Mouse (Mus musculus) heart, embryonic 14.5 days (tissue): ENCODE data around the gene Larp1. TPM values are rescaled to one million over a fixed set of nuclear protein-coding genes. Genes with fewer than 3 reads are reported as not detected.
"Not testable (repeated sequence)": the region's sequence is repeated elsewhere in the genome, so short reads cannot be mapped to it uniquely, and the experiment has no call there.

ENCODE experiments used
- ATAC-seq: fragments of 200-750 bp; cut with Nextera tagmentation; 2 replicates; pipeline ENCODE4 v1.8.0; 2017; ENCODE audit warnings: low read depth, moderate TSS enrichment; ENCODE audit not compliant: insufficient number of reproducible peaks, insufficient read depth, low FRiP score
- H3K27ac ChIP-seq, 2 experiments: fragments of 200-500 bp in 1 of 2; fragments of 300-500 bp in 1 of 2; sonication (generic) in 1 of 2; replicated peaks in 1 of 2; 2 replicates each; pipeline ENCODE4 v1.5.1; 2012 to 2014; ENCODE audit warnings: low read depth in 2 of 2, low read length in 2 of 2, control low read depth in 1 of 2, mild to moderate bottlenecking in 1 of 2, mixed read lengths in 1 of 2; ENCODE audit not compliant: control insufficient read depth in 1 of 2, insufficient read depth in 1 of 2
- H3K27me3 ChIP-seq: fragments of 300-500 bp; sonication (generic); 2 replicates; pipeline ENCODE4 v1.6.1; 2014; ENCODE audit warnings: mild to moderate bottlenecking, low read length, control low read depth; ENCODE audit not compliant: control insufficient read depth, insufficient read depth
- H3K36me3 ChIP-seq: fragments of 300-500 bp; sonication (generic); 2 replicates; pipeline ENCODE4 v1.6.1; 2014; ENCODE audit warnings: mild to moderate bottlenecking, control low read depth, low read length, mixed read lengths; ENCODE audit not compliant: control insufficient read depth, insufficient read depth
- H3K4me1 ChIP-seq, 2 experiments: fragments of 200-500 bp in 1 of 2; fragments of 300-500 bp in 1 of 2; sonication (generic) in 1 of 2; 2 replicates each; pipeline ENCODE4 v1.6.1; 2012 to 2014; ENCODE audit warnings: low read length in 2 of 2, control low read depth in 1 of 2, mixed read lengths in 1 of 2; ENCODE audit not compliant: control insufficient read depth in 2 of 2, insufficient read depth in 2 of 2
- H3K4me2 ChIP-seq: fragments of 300-500 bp; sonication (generic); 2 replicates; pipeline ENCODE4 v1.6.1; 2014; ENCODE audit warnings: mild to moderate bottlenecking, low read length
- H3K4me3 ChIP-seq, 2 experiments: fragments of 200-500 bp in 1 of 2; fragments of 300-500 bp in 1 of 2; sonication (generic) in 1 of 2; 2 replicates each; pipeline ENCODE4 v1.5.1; 2012 to 2014; ENCODE audit warnings: low read length in 2 of 2, mild to moderate bottlenecking in 2 of 2, control low read depth in 1 of 2, low read depth in 1 of 2, moderate library complexity in 1 of 2; ENCODE audit not compliant: control insufficient read depth in 1 of 2, insufficient read depth in 1 of 2
- H3K9ac ChIP-seq: fragments of 300-500 bp; sonication (generic); 2 replicates; pipeline ENCODE4 v1.6.1; 2014; ENCODE audit warnings: mild to moderate bottlenecking, low read length
- H3K9me3 ChIP-seq: fragments of 300-500 bp; sonication (generic); 2 replicates; pipeline ENCODE4 v1.6.1; 2016; ENCODE audit warnings: low read length, control low read depth; ENCODE audit not compliant: control insufficient read depth
- WGBS: fragments of 180-500 bp; shearing (Covaris S2); extraction: QIAGEN DNeasy Blood & Tissue Kit; methylation state at CpG from one replicate; pipeline ENCODE4 v1.1.7; 2014; 5-methylcytosine and 5-hydroxymethylcytosine counted together
- polyA plus RNA-seq: library from polyadenylated mRNA; unstranded; fragments of >200 nt; fragmentation: Nextera tagmentation; extraction: Ambion mirVana; gene quantifications from 2 replicates; pipeline ENCODE4 v1.2.1, GENCODE M21; 2014

Larp1 gene
- polyA plus RNA-seq, 1 experiment from 2014 or later, result 18.4 TPM

GRCm38 (mm10) chr11:58059752-58060151 lies 50.9 kb downstream of the Larp1 start:
- WGBS, result 93% methylated on average over 7 of the region's 7 CpGs
- not testable (repeated sequence) for ATAC-seq, H3K9me3 ChIP-seq, H3K9ac ChIP-seq, H3K4me1 ChIP-seq, H3K27ac ChIP-seq, H3K27me3 ChIP-seq, H3K4me3 ChIP-seq, H3K4me2 ChIP-seq
- peaks cover 74% of the 10 kb centered on the region for H3K36me3 ChIP-seq

- H3K27me3 ChIP-seq, H3K9ac ChIP-seq, H3K4me2 ChIP-seq, ATAC-seq, H3K9me3 ChIP-seq, H3K27ac ChIP-seq, H3K4me3 ChIP-seq, H3K4me1 ChIP-seq: not testable (repeated sequence)
- WGBS, result 92% methylated on average over 3 of the region's 4 CpGs
- H3K36me3 ChIP-seq, result peaks cover 59% of the 10 kb centered on the region
These were observed 52.4 kb downstream of the Larp1 start for GRCm38 (mm10) chr11:58061218-58061617.

- H3K4me2 ChIP-seq, result no peak overlapping the region
- peaks cover 45% of the 10 kb centered on the region for H3K36me3 ChIP-seq
- H3K9ac ChIP-seq, result no peak overlapping the region
- ATAC-seq, result no peak
- no peaks in the 10 kb centered on the region for H3K9me3 ChIP-seq
- no peaks in the 10 kb centered on the region for H3K4me1 ChIP-seq
- no peaks in the 10 kb centered on the region for H3K27me3 ChIP-seq
- no peak overlapping the region for H3K4me3 ChIP-seq
- WGBS, result 88% methylated on average over 4 of the region's 4 CpGs
- H3K27ac ChIP-seq, result no peak overlapping the region
These were observed 53.7 kb downstream of the Larp1 start for GRCm38 (mm10) chr11:58062586-58062985.

GRCm38 (mm10) chr11:58065025-58065424 lies 56.2 kb downstream of the Larp1 start:
- 91% methylated on average over 4 of the region's 4 CpGs for WGBS

GRCm38 (mm10) chr11:58072978-58073377 lies 64.1 kb downstream of the Larp1 start:
- H3K9ac ChIP-seq, result no peak overlapping the region
- H3K27me3 ChIP-seq, result no peaks in the 10 kb centered on the region
- no peak for ATAC-seq
- no peak overlapping the region for H3K4me3 ChIP-seq
- H3K4me2 ChIP-seq, result no peak overlapping the region
- H3K36me3 ChIP-seq, result no peaks in the 10 kb centered on the region
- H3K4me1 ChIP-seq, result no peaks in the 10 kb centered on the region
- no peak overlapping the region for H3K27ac ChIP-seq
- 68% methylated on average over 3 of the region's 3 CpGs for WGBS
- H3K9me3 ChIP-seq, result no peaks in the 10 kb centered on the region

More at GRCm38 (mm10) chr11:58065025-58065424, 56.2 kb downstream of the Larp1 start:
- ATAC-seq, result no peak
- Histone ChIP-seq H3K4me2 (no peak overlapping the region), H3K9ac (no peak overlapping the region), H3K27me3 (no peaks in the 10 kb centered on the region), H3K36me3 (peaks cover 23% of the 10 kb centered on the region), H3K9me3 (no peaks in the 10 kb centered on the region), H3K27ac (no peak overlapping the region), H3K4me3 (no peak overlapping the region), H3K4me1 (no peaks in the 10 kb centered on the region)

- no peak overlapping the region for H3K9ac ChIP-seq
- no peak overlapping the region for H3K4me2 ChIP-seq
- no peak for ATAC-seq
- no peak overlapping the region for H3K27ac ChIP-seq
- no peaks in the 10 kb centered on the region for H3K27me3 ChIP-seq
- H3K4me3 ChIP-seq, result no peak overlapping the region
- H3K36me3 ChIP-seq, result no peaks in the 10 kb centered on the region
- no peaks in the 10 kb centered on the region for H3K4me1 ChIP-seq
- H3K9me3 ChIP-seq, result no peaks in the 10 kb centered on the region
- 70% methylated on average over 4 of the region's 4 CpGs for WGBS
These were observed 68.4 kb downstream of the Larp1 start for GRCm38 (mm10) chr11:58077270-58077669.

GRCm38 (mm10) chr11:58081716-58082115 lies 72.9 kb downstream of the Larp1 start:
- no peaks in the 10 kb centered on the region for H3K4me1 ChIP-seq
- H3K27ac ChIP-seq, result no peak overlapping the region
- 84% methylated on average over 6 of the region's 6 CpGs for WGBS
- no peaks in the 10 kb centered on the region for H3K36me3 ChIP-seq
- H3K9me3 ChIP-seq, result no peaks in the 10 kb centered on the region
- no peak overlapping the region for H3K4me3 ChIP-seq
- H3K9ac ChIP-seq, result no peak overlapping the region
- H3K27me3 ChIP-seq, result no peaks in the 10 kb centered on the region
- H3K4me2 ChIP-seq, result no peak overlapping the region
- no peak for ATAC-seq

- Histone ChIP-seq H3K4me3 (peak overlapping the region; percentile 11 to 22; a peak in 3 of 4 replicates), H3K27me3 (no peaks in the 10 kb centered on the region), H3K4me1 (peaks cover 0 to 8% of the 10 kb centered on the region in 2 experiments; a peak in 1 of 4 replicates), H3K9me3 (no peaks in the 10 kb centered on the region), H3K27ac (no peak overlapping the region), H3K4me2 (peak overlapping the region; percentile 58), H3K9ac (0 out of 2 replicates have a peak overlapping the region, but pooled peaks have one; percentile 42), H3K36me3 (no peaks in the 10 kb centered on the region)
- no peak for ATAC-seq
- WGBS, result 43% methylated on average over 4 of the region's 4 CpGs
These were observed 83.7 kb downstream of the Larp1 start for GRCm38 (mm10) chr11:58092541-58092940.
